Mouse (Mus musculus) hindbrain, embryonic 15.5 days (tissue): ENCODE measurements at regions not wholly inside any gene's neighbourhood (a gene's known extent, or its start where the extent isn't known, plus 50 kb on each side); places are given as distances from the start of the nearest gene placed in this dataset.
"Not testable (repeated sequence)": the region's sequence is repeated elsewhere in the genome, so short reads cannot be mapped to it uniquely, and the experiment has no call there.

ENCODE experiments used
- ATAC-seq: fragments of 200-750 bp; cut with Nextera tagmentation; 2 replicates; pipeline ENCODE4 v1.8.0; 2017; ENCODE audit warnings: low read depth, moderate number of reproducible peaks, moderate TSS enrichment; ENCODE audit not compliant: low FRiP score
- H3K27ac ChIP-seq: fragments of 300-500 bp; sonication (generic); replicated peaks from 2 replicates; pipeline ENCODE4 v1.5.1; 2015; ENCODE audit warnings: mild to moderate bottlenecking, inconsistent platforms
- H3K27me3 ChIP-seq: fragments of 300-500 bp; sonication (generic); 2 replicates; pipeline ENCODE4 v1.6.1; 2015; ENCODE audit warnings: control low read depth, inconsistent platforms
- H3K36me3 ChIP-seq: fragments of 300-500 bp; sonication (generic); 2 replicates; pipeline ENCODE4 v1.6.1; 2015; ENCODE audit warnings: control low read depth, inconsistent platforms
- H3K4me1 ChIP-seq: fragments of 300-500 bp; sonication (generic); replicated peaks from 2 replicates; pipeline ENCODE4 v1.6.1; 2015; ENCODE audit warnings: control low read depth, inconsistent platforms
- H3K4me2 ChIP-seq: fragments of 300-500 bp; sonication (generic); 2 replicates; pipeline ENCODE4 v1.6.1; 2015; ENCODE audit warnings: moderate library complexity, mild to moderate bottlenecking, inconsistent platforms
- H3K4me3 ChIP-seq: fragments of 300-500 bp; sonication (generic); 2 replicates; pipeline ENCODE4 v1.5.1; 2015; ENCODE audit warnings: mild to moderate bottlenecking, inconsistent platforms
- H3K9ac ChIP-seq: fragments of 300-500 bp; sonication (generic); 2 replicates; pipeline ENCODE4 v1.6.1; 2015; ENCODE audit warnings: inconsistent platforms
- H3K9me3 ChIP-seq: fragments of 300-500 bp; sonication (generic); 2 replicates; pipeline ENCODE4 v1.6.1; 2016; ENCODE audit warnings: control low read depth, inconsistent platforms
- WGBS: fragments of 180-500 bp; shearing (Covaris S2); methylation state at CpG from one replicate; pipeline ENCODE4 v1.1.7; 2015; 5-methylcytosine and 5-hydroxymethylcytosine counted together

- H3K27ac ChIP-seq, H3K9ac ChIP-seq, H3K27me3 ChIP-seq, H3K9me3 ChIP-seq, H3K4me1 ChIP-seq, H3K4me3 ChIP-seq, H3K36me3 ChIP-seq, ATAC-seq, H3K4me2 ChIP-seq: not testable (repeated sequence)
- WGBS = 95% methylated on average over 16 of the region's 16 CpGs
These were observed 115.6 kb downstream of the Sec16b start for GRCm38 (mm10) chr1:157622156-157622555.

GRCm38 (mm10) chr1:157632586-157632985 is 126.1 kb downstream of the Sec16b start:
- WGBS = 64% methylated on average over 3 of the region's 3 CpGs
- H3K27ac ChIP-seq = no peak overlapping the region
- no peak for ATAC-seq

GRCm38 (mm10) chr1:157633470-157633869 is 126.9 kb downstream of the Sec16b start:
- no peak for ATAC-seq
- Histone ChIP-seq H3K36me3 (no peaks in the 10 kb centered on the region), H3K27ac (no peak overlapping the region), H3K9ac (no peak overlapping the region), H3K4me3 (no peak overlapping the region), H3K4me2 (no peak overlapping the region), H3K4me1 (no peaks in the 10 kb centered on the region), H3K9me3 (no peaks in the 10 kb centered on the region), H3K27me3 (no peaks in the 10 kb centered on the region)
- WGBS = 89% methylated on average over 6 of the region's 6 CpGs

More at GRCm38 (mm10) chr1:157632586-157632985, 126.1 kb downstream of the Sec16b start:
- Histone ChIP-seq H3K36me3 (no peaks in the 10 kb centered on the region), H3K4me3 (no peak overlapping the region), H3K9me3 (no peaks in the 10 kb centered on the region), H3K9ac (no peak overlapping the region), H3K27me3 (no peaks in the 10 kb centered on the region), H3K4me2 (no peak overlapping the region), H3K4me1 (no peaks in the 10 kb centered on the region)

- ATAC-seq = no peak
- WGBS = 87% methylated on average over 6 of the region's 6 CpGs
These were observed 129.2 kb downstream of the Sec16b start for GRCm38 (mm10) chr1:157635776-157636175.

DNA sequence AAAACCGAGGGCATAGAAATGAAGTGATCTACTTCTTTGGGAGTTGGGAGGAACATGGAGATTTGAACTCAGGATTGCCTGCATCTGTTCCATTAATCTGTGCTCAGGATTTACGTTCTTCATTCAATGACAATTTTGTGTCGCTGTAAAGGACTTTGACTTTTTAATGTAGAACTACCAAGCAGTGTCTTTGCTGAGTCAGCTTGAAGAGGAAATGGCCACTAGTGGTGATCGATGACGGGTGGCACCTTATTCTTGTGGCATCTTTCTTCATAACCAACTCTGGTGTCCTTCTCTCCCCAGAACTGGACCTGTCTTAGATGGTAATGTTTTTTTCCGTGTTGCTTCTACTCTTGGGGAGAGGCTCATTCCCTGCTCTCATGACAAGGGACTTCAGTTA is 137.0 kb downstream of the Sec16b start:
- H3K27ac ChIP-seq = no peak overlapping the region
- no peaks in the 10 kb centered on the region for H3K36me3 ChIP-seq
- whole genome bisulfite sequencing = 93% methylated on average over 6 of the region's 6 CpGs
- H3K9ac ChIP-seq = no peak overlapping the region
- no peaks in the 10 kb centered on the region for H3K9me3 ChIP-seq
- no peak for ATAC-seq
- H3K4me1 ChIP-seq = no peaks in the 10 kb centered on the region
- no peak overlapping the region for H3K4me3 ChIP-seq
- no peak overlapping the region for H3K4me2 ChIP-seq
- H3K27me3 ChIP-seq = no peaks in the 10 kb centered on the region

More at GRCm38 (mm10) chr1:157635776-157636175, 129.2 kb downstream of the Sec16b start:
- Histone ChIP-seq H3K9ac (no peak overlapping the region), H3K27me3 (no peaks in the 10 kb centered on the region), H3K36me3 (no peaks in the 10 kb centered on the region), H3K4me1 (no peaks in the 10 kb centered on the region), H3K27ac (no peak overlapping the region), H3K4me2 (no peak overlapping the region), H3K9me3 (no peaks in the 10 kb centered on the region), H3K4me3 (no peak overlapping the region)

DNA sequence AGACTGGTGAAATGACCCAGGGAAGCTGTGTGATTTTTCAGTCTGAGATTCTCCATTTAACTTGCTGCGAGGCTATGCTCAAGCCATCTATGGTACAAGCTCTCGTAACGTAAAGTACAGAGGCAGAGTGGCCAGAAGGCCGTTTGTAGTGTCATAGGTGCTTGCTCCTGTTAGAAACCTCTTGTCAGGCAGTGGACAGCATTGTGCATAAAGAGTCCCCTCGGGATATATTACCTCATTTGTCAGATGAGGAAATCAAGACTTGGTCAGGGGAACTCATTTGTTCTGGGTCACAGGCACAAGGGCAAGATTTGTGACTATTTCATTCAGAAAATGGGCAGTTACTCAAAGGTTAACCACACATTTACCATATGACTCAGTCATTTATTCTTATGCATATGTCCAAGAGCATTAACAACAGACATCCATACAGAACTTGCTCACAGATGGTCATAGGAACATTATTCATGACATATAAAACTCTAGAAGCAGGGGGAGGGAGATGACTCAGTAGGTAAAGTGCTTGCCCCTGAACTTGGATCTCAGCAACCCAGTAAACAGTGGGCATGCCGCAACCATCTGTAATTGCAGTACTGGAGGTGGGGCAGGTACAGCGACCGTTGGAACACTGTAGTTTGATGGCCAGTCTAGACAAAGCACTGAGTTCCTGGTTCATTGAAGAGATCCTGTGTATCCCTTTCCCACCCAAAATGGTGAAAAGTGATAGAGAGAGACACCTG is 139.3 kb downstream of the Sec16b start:
- H3K36me3 ChIP-seq = no peaks in the 10 kb centered on the region
- no peaks in the 10 kb centered on the region for H3K27me3 ChIP-seq
- H3K4me3 ChIP-seq = no peak overlapping the region
- 79% methylated on average over 8 of the region's 8 CpGs for WGBS
- ATAC-seq = no peak
- no peak overlapping the region for H3K4me2 ChIP-seq
- no peak overlapping the region for H3K27ac ChIP-seq
- H3K9ac ChIP-seq = no peak overlapping the region
- H3K4me1 ChIP-seq = no peaks in the 10 kb centered on the region
- H3K9me3 ChIP-seq = no peaks in the 10 kb centered on the region

DNA sequence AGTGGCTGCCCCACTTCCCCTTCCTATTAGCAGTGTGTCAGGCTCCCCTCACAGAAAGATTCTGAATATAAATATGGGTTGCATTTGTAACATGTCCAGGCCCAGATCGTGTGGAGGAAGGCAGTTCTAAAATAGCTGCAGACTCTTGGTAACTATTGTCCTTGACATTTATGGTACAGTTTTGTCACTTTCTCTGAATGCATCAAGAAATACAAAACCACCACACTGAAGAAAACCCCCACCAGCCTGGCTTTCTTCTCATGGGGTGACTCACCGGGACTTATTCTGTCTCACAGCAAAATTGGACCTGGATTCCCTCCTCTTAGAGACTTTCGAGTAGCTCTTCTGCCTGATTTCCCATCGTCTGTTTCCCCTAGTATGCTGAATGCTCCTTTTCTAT is 148.9 kb downstream of the Sec16b start:
- H3K27ac ChIP-seq = no peak overlapping the region; the same call in 1 of the 2 replicates
- no peak overlapping the region for H3K9ac ChIP-seq
- H3K4me1 ChIP-seq = no peaks in the 10 kb centered on the region
- no peaks in the 10 kb centered on the region for H3K36me3 ChIP-seq
- no peaks in the 10 kb centered on the region for H3K9me3 ChIP-seq
- WGBS = 45% methylated on average over 4 of the region's 4 CpGs
- no peak overlapping the region for H3K4me2 ChIP-seq
- H3K4me3 ChIP-seq = no peak overlapping the region
- ATAC-seq = no peak
- H3K27me3 ChIP-seq = no peaks in the 10 kb centered on the region

- Histone ChIP-seq H3K4me3 (no peak overlapping the region), H3K27ac (no peak overlapping the region), H3K27me3 (no peaks in the 10 kb centered on the region), H3K4me1 (no peaks in the 10 kb centered on the region), H3K9me3 (no peaks in the 10 kb centered on the region), H3K36me3 (no peaks in the 10 kb centered on the region), H3K4me2 (no peak overlapping the region), H3K9ac (no peak overlapping the region)
- WGBS = 89% methylated on average over 6 of the region's 6 CpGs
- ATAC-seq = no peak
These were observed 163.1 kb downstream of the Sec16b start for GRCm38 (mm10) chr1:157669626-157670025.

- H3K9ac ChIP-seq = no peak overlapping the region
- H3K4me1 ChIP-seq = peaks cover 3% of the 10 kb centered on the region
- H3K27me3 ChIP-seq = no peaks in the 10 kb centered on the region
- 11% methylated on average over 7 of the region's 7 CpGs for WGBS
- H3K4me3 ChIP-seq = no peak overlapping the region
- no peak overlapping the region for H3K27ac ChIP-seq
- H3K36me3 ChIP-seq = no peaks in the 10 kb centered on the region
- no peak overlapping the region for H3K4me2 ChIP-seq
- no peaks in the 10 kb centered on the region for H3K9me3 ChIP-seq
- ATAC-seq = peak; percentile 72
These were observed 177.8 kb downstream of the Sec16b start for GRCm38 (mm10) chr1:157684356-157684755.

DNA sequence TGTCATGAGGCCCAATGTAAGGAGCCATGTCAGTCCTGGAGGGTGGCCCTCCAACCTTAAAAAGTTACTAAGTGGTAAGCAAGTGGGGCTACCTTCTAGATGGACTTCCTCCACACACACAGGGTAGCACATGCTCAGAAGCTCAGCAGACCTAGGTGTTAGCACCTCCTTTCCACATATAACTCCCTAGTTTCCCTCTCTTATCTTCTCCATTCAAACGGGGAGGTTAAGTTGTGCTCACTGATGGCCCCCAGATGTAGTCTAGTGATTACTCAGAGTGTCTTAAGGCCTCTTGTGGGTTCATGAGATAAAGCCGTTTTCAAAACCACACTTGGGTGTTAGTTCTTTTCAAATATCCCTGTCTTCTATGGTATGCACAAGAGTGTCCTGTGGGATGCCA is 188.7 kb downstream of the Sec16b start:
- Histone ChIP-seq H3K27me3 (no peaks in the 10 kb centered on the region), H3K4me1 (no peaks in the 10 kb centered on the region), H3K9ac (no peak overlapping the region), H3K4me3 (no peak overlapping the region), H3K4me2 (no peak overlapping the region), H3K27ac (no peak overlapping the region), H3K9me3 (no peaks in the 10 kb centered on the region), H3K36me3 (no peaks in the 10 kb centered on the region)
- 83% methylated on average over 2 of the region's 2 CpGs for WGBS
- no peak for ATAC-seq

- Histone ChIP-seq H3K9me3 (no peaks in the 10 kb centered on the region), H3K36me3 (no peaks in the 10 kb centered on the region), H3K4me3 (no peak overlapping the region), H3K4me1 (no peaks in the 10 kb centered on the region), H3K27ac (no peak overlapping the region), H3K27me3 (no peaks in the 10 kb centered on the region), H3K4me2 (no peak overlapping the region), H3K9ac (no peak overlapping the region)
- 50% methylated on average over 6 of the region's 6 CpGs for WGBS
- ATAC-seq = no peak
These were observed 197.1 kb downstream of the Sec16b start for GRCm38 (mm10) chr1:157703639-157704038.

GRCm38 (mm10) chr1:157705364-157705763 is 198.8 kb downstream of the Sec16b start:
- H3K4me3 ChIP-seq = no peak overlapping the region
- 50% methylated on average over 4 of the region's 4 CpGs for WGBS
- no peak overlapping the region for H3K27ac ChIP-seq
- no peak overlapping the region for H3K4me2 ChIP-seq
- H3K36me3 ChIP-seq = no peaks in the 10 kb centered on the region
- no peaks in the 10 kb centered on the region for H3K4me1 ChIP-seq
- no peaks in the 10 kb centered on the region for H3K9me3 ChIP-seq
- no peaks in the 10 kb centered on the region for H3K27me3 ChIP-seq
- ATAC-seq = no peak
- no peak overlapping the region for H3K9ac ChIP-seq

DNA sequence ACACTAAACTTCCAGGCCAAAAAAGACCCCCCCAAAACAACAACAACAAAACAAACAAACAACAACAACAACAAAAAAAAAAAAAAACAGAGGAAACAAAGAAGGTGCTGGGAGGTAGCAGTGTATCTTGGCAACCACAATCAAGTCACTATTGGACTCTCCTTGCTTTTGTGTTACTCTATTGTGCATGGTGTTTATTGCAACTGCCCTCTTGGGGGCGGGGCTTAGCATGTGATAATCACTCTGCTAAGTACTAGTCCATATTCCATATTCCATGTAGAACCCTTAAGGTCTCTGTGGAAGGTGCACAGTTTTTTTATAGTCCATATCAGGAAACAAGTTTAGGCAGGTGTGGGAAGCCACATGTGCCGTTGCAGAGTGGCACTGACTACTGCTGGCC is 200.7 kb downstream of the Sec16b start:
- WGBS = 87% methylated on average over 2 of the region's 2 CpGs

More for the DNA sequence above, 200.7 kb downstream of the Sec16b start:
- no peaks in the 10 kb centered on the region for H3K27me3 ChIP-seq
- ATAC-seq = no peak
- no peak overlapping the region for H3K4me2 ChIP-seq
- H3K27ac ChIP-seq = no peak overlapping the region
- H3K9me3 ChIP-seq = no peaks in the 10 kb centered on the region
- H3K4me1 ChIP-seq = no peaks in the 10 kb centered on the region
- no peaks in the 10 kb centered on the region for H3K36me3 ChIP-seq
- H3K9ac ChIP-seq = no peak overlapping the region
- H3K4me3 ChIP-seq = no peak overlapping the region
